Mouse (Mus musculus): ENCODE data around the gene Naa11.

Gene Naa11

DNA sequence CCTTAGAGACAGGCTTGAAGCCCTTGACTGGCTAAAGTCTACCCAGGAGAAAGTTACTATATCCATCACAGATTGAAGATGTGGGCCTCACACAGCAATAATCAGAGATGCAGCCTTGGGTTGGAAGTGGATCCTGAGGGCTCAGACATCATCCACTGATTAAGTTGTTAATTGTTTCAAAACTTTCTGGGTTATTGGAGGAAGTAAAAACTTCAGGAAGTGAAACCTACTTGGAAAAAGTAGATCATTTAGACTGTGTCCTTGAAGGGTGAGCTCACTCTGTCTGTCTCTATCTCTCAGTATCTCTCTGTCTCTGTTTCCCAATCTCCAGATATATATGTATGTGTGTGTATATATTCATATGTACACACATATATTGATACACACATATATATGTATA lies 47.0 kb downstream of the Naa11 start:
- no peak for DNase-seq (ENCODE audit: low read depth, low spot score)

DNA sequence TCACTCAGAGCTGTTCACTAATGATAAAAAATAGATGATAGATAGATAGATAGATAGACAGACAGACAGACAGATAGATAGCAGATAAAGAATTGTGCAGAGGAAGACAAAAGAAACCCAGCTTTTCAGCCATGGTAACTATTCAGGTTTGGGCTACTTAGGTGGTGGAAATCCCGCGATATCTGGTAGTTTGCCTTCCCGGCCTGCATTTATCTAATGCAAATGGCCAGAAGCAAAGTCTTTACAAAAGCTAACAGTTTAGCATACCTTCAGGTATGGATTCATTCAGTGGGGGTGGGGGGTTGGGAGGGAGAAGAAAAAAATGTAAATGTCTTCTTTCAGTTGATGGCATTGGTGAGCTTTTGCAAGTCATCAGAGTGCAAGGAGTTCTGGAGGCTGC lies 48.0 kb downstream of the Naa11 start:
- DNase-seq (ENCODE audit: low read depth, low spot score), result no peak

DNA sequence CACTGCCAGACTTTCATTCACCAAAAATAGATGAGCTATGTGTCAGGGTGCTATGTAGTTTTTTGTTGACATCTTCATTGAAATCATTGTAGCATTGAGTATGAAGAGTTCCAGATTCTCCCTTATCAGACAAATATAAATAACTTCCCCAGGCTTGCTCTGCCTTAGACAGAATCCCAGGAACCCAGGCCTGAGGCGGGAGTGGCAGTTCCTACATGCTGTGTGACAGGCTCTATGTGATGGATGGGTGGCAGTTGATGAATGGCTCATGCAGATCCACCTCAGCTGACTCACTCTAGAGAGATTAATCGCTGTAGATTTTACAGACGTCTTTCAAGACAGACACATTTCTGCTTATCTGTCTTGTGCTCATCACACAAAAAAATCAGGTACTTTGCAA lies 57.4 kb downstream of the Naa11 start:
- no peak for DNase-seq (ENCODE audit: low read depth, low spot score)

Measured in CD4-positive helper T cell, adult 2 months (primary cell).